Mouse (Mus musculus) heart, embryonic 14.5 days (tissue): ENCODE data around the gene Cabp1. TPM values are rescaled to one million over a fixed set of nuclear protein-coding genes. Genes with fewer than 3 reads are reported as not detected.
"Not testable (repeated sequence)": the region's sequence is repeated elsewhere in the genome, so short reads cannot be mapped to it uniquely, and the experiment has no call there.

Experiments
- ATAC-seq: fragments of 200-750 bp; cut with Nextera tagmentation; 2 replicates; pipeline ENCODE4 v1.8.0; 2017; ENCODE audit warnings: low read depth, moderate TSS enrichment; ENCODE audit not compliant: insufficient number of reproducible peaks, insufficient read depth, low FRiP score
- H3K27ac ChIP-seq, 2 experiments: fragments of 200-500 bp in 1 of 2; fragments of 300-500 bp in 1 of 2; sonication (generic) in 1 of 2; replicated peaks in 1 of 2; 2 replicates each; pipeline ENCODE4 v1.5.1; 2012 to 2014; ENCODE audit warnings: low read depth in 2 of 2, low read length in 2 of 2, control low read depth in 1 of 2, mild to moderate bottlenecking in 1 of 2, mixed read lengths in 1 of 2; ENCODE audit not compliant: control insufficient read depth in 1 of 2, insufficient read depth in 1 of 2
- H3K27me3 ChIP-seq: fragments of 300-500 bp; sonication (generic); 2 replicates; pipeline ENCODE4 v1.6.1; 2014; ENCODE audit warnings: mild to moderate bottlenecking, low read length, control low read depth; ENCODE audit not compliant: control insufficient read depth, insufficient read depth
- H3K36me3 ChIP-seq: fragments of 300-500 bp; sonication (generic); 2 replicates; pipeline ENCODE4 v1.6.1; 2014; ENCODE audit warnings: mild to moderate bottlenecking, control low read depth, low read length, mixed read lengths; ENCODE audit not compliant: control insufficient read depth, insufficient read depth
- H3K4me1 ChIP-seq, 2 experiments: fragments of 200-500 bp in 1 of 2; fragments of 300-500 bp in 1 of 2; sonication (generic) in 1 of 2; 2 replicates each; pipeline ENCODE4 v1.6.1; 2012 to 2014; ENCODE audit warnings: low read length in 2 of 2, control low read depth in 1 of 2, mixed read lengths in 1 of 2; ENCODE audit not compliant: control insufficient read depth in 2 of 2, insufficient read depth in 2 of 2
- H3K4me2 ChIP-seq: fragments of 300-500 bp; sonication (generic); 2 replicates; pipeline ENCODE4 v1.6.1; 2014; ENCODE audit warnings: mild to moderate bottlenecking, low read length
- H3K4me3 ChIP-seq, 2 experiments: fragments of 200-500 bp in 1 of 2; fragments of 300-500 bp in 1 of 2; sonication (generic) in 1 of 2; 2 replicates each; pipeline ENCODE4 v1.5.1; 2012 to 2014; ENCODE audit warnings: low read length in 2 of 2, mild to moderate bottlenecking in 2 of 2, control low read depth in 1 of 2, low read depth in 1 of 2, moderate library complexity in 1 of 2; ENCODE audit not compliant: control insufficient read depth in 1 of 2, insufficient read depth in 1 of 2
- H3K9ac ChIP-seq: fragments of 300-500 bp; sonication (generic); 2 replicates; pipeline ENCODE4 v1.6.1; 2014; ENCODE audit warnings: mild to moderate bottlenecking, low read length
- H3K9me3 ChIP-seq: fragments of 300-500 bp; sonication (generic); 2 replicates; pipeline ENCODE4 v1.6.1; 2016; ENCODE audit warnings: low read length, control low read depth; ENCODE audit not compliant: control insufficient read depth
- WGBS: fragments of 180-500 bp; shearing (Covaris S2); extraction: QIAGEN DNeasy Blood & Tissue Kit; methylation state at CpG from one replicate; pipeline ENCODE4 v1.1.7; 2014; 5-methylcytosine and 5-hydroxymethylcytosine counted together
- polyA plus RNA-seq: library from polyadenylated mRNA; unstranded; fragments of >200 nt; fragmentation: Nextera tagmentation; extraction: Ambion mirVana; gene quantifications from 2 replicates; pipeline ENCODE4 v1.2.1, GENCODE M21; 2014

The Cabp1 gene
- polyA plus RNA-seq, 1 experiment from 2014 or later = 0.77 TPM

DNA sequence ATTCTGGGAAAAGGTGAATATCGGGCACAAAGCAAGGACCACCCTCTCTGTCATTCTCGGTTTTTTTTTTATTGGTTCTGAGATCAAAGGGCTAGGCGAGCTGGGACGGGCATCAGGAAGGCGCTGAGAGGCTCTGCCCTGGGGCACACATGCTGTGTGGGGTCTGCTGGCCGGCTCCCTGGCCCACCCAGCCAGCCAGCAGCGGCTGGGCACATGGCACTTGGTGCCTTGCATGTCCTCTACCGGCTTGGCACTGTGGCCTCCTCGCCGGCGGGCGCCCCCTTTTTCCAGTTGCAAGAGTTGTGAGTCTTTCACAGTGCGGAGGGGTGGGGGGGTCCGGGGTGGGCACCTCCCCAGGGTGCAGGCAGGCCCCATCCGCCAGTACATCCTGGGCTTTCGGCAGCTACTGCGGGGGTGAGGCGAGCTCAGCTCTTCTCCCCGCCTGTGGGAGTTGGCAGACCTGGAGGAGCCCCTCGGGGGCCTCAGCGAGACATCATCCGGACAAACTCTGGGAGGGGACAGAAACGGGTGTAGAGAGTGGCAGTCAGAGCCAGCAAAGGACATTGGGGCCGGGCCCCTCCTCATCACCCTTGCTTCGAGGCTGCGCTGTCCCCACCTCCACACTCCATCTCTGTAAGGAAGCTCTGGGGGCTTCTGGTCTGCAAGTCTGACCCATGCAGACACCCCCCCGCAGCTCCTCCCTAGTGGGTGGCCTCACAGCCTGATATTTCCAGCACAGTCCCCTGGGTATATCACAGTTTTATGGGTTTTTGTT lies 25.4 kb downstream of the Cabp1 start:
- Histone ChIP-seq H3K36me3 (no peaks in the 10 kb centered on the region), H3K4me1 (peaks cover 11 to 18% of the 10 kb centered on the region in 2 experiments), H3K9me3 (no peaks in the 10 kb centered on the region), H3K9ac (peak overlapping the region; percentile 25; the same call in 1 of the 2 replicates), H3K4me3 (no peak overlapping the region), H3K27ac (no peak overlapping the region), H3K27me3 (no peaks in the 10 kb centered on the region), H3K4me2 (peak overlapping the region; percentile 6; the same call in 1 of the 2 replicates)
- WGBS = 43% methylated on average over 25 of the region's 27 CpGs
- no peak for ATAC-seq

GRCm38 (mm10) chr5:115167396-115167795 lies 26.8 kb downstream of the Cabp1 start:
- no peak overlapping the region for H3K4me3 ChIP-seq
- WGBS = 62% methylated on average over 6 of the region's 6 CpGs

DNA sequence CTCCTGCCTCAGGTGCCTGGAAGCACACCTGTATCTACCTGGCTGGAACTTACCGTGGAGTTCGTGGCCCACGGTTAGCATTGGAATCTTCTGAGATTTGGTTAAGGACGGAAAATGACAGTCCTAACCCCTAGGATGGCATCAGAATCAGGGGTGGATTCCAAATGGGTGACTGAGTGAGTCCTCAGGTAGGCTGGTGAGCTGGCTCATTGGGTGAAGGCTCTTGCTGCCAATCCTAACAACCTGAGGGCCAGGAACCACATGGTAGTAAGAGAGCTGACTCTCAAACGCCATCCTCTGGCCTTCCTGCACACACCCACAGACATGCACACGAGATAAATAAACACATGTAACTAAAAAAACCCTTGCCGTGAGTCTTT lies 27.4 kb downstream of the Cabp1 start:
- Histone ChIP-seq H3K27ac (peak overlapping the region; percentile 8 to 57; a peak in 2 of 4 replicates), H3K27me3 (no peaks in the 10 kb centered on the region), H3K9me3 (no peaks in the 10 kb centered on the region), H3K4me3 (no peak overlapping the region), H3K4me2 (no peak overlapping the region), H3K4me1 (peaks cover 11 to 18% of the 10 kb centered on the region in 2 experiments), H3K36me3 (no peaks in the 10 kb centered on the region), H3K9ac (no peak overlapping the region)
- 80% methylated on average over 7 of the region's 7 CpGs for WGBS
- ATAC-seq = no peak

More at GRCm38 (mm10) chr5:115167396-115167795, 26.8 kb downstream of the Cabp1 start:
- no peak overlapping the region for H3K4me2 ChIP-seq
- peak overlapping the region; percentile 15 to 57; a peak in 3 of 4 replicates for H3K27ac ChIP-seq
- H3K27me3 ChIP-seq = no peaks in the 10 kb centered on the region
- no peaks in the 10 kb centered on the region for H3K9me3 ChIP-seq
- no peak overlapping the region for H3K9ac ChIP-seq
- no peak for ATAC-seq
- no peaks in the 10 kb centered on the region for H3K36me3 ChIP-seq
- H3K4me1 ChIP-seq = peaks cover 11 to 18% of the 10 kb centered on the region in 2 experiments

DNA sequence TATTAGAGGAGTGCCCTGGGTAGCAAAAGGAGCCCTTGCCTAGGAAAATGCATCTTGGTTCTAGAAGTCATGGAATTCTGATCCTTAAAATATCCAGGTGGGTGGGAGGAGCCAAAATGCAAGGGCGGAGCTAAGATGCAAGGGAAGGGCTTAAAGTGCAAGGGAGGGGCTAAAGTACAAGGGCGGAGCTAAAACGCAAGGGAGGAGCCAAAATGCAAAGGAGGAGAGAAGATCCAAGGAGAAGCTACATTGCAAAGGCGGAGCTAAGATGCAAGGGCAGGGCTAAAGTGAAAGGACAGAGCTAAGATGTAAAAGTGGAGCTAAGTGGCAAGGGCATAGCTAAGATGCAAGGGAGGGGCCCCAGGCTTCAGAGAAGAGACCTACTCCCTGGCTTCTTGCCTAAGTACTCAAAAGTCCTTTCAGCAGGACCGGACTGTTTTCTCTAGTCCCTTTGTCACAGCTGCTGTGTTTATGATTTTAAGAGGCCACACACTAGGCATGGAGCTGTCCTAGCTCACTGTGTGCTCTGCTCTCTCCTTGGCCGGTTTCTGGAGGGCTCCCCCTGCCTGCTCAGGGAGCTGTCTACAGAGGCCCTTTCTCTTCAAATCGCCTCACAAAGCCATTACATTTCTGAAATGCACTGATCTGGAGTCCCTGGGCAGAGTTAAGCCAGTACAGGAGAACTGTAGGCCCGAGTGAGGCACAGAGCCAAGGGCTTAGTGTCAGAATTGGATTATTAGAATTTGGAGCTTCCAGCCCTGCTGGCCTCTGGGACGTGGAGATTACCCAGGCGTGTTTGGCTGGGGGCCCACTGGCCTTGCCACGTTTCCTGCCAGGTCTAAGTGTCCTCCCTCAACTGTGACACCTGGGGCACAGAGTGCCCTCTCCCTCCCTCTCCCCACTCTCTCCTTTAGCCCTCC lies 28.0 kb downstream of the Cabp1 start:
- no peak overlapping the region for H3K9ac ChIP-seq
- H3K36me3 ChIP-seq = no peaks in the 10 kb centered on the region
- H3K27ac ChIP-seq = peak overlapping the region; percentile 48 to 55
- ATAC-seq = no peak
- H3K9me3 ChIP-seq = no peaks in the 10 kb centered on the region
- H3K4me3 ChIP-seq = no peak overlapping the region
- no peak overlapping the region for H3K4me2 ChIP-seq
- H3K4me1 ChIP-seq = peaks cover 13 to 21% of the 10 kb centered on the region in 2 experiments
- H3K27me3 ChIP-seq = no peaks in the 10 kb centered on the region
- WGBS = 35% methylated on average over 11 of the region's 11 CpGs

GRCm38 (mm10) chr5:115165351-115165750 lies 28.8 kb downstream of the Cabp1 start:
- no peak overlapping the region for H3K27ac ChIP-seq
- H3K9ac ChIP-seq = no peak overlapping the region
- no peak for ATAC-seq
- H3K4me1 ChIP-seq = peaks cover 16 to 22% of the 10 kb centered on the region in 2 experiments
- 59% methylated on average over 9 of the region's 9 CpGs for WGBS
- H3K9me3 ChIP-seq = no peaks in the 10 kb centered on the region
- no peaks in the 10 kb centered on the region for H3K27me3 ChIP-seq
- H3K36me3 ChIP-seq = no peaks in the 10 kb centered on the region
- H3K4me2 ChIP-seq = no peak overlapping the region
- no peak overlapping the region for H3K4me3 ChIP-seq

GRCm38 (mm10) chr5:115164446-115164845 lies 29.7 kb downstream of the Cabp1 start:
- H3K36me3 ChIP-seq, H3K4me3 ChIP-seq: not testable (repeated sequence)
- 83% methylated on average over 4 of the region's 4 CpGs for WGBS

GRCm38 (mm10) chr5:115163563-115163962 lies 30.6 kb downstream of the Cabp1 start:
- no peak overlapping the region for H3K4me2 ChIP-seq
- H3K4me1 ChIP-seq = peaks cover 19 to 22% of the 10 kb centered on the region in 2 experiments
- no peak for ATAC-seq
- no peak overlapping the region for H3K27ac ChIP-seq
- no peaks in the 10 kb centered on the region for H3K27me3 ChIP-seq
- H3K36me3 ChIP-seq = no peaks in the 10 kb centered on the region
- 39% methylated on average over 8 of the region's 8 CpGs for WGBS
- no peak overlapping the region for H3K4me3 ChIP-seq
- no peak overlapping the region for H3K9ac ChIP-seq
- no peaks in the 10 kb centered on the region for H3K9me3 ChIP-seq

More at GRCm38 (mm10) chr5:115164446-115164845, 29.7 kb downstream of the Cabp1 start:
- H3K27me3 ChIP-seq, H3K27ac ChIP-seq, H3K9me3 ChIP-seq, H3K4me2 ChIP-seq, ATAC-seq, H3K9ac ChIP-seq: not testable (repeated sequence)
- H3K4me1 ChIP-seq = peaks cover 16 to 22% of the 10 kb centered on the region in 2 experiments
